Mouse (Mus musculus) lung, adult 2 months (tissue): ENCODE results near the gene Erc2.

Source experiments
- CTCF ChIP-seq: fragments of 200-500 bp; IDR thresholded peaks from 2 replicates; pipeline ENCODE4 v1.5.1; 2011; ENCODE audit warnings: mild to moderate bottlenecking, low read length, control low read depth; ENCODE audit not compliant: insufficient read depth
- POLR2A ChIP-seq: fragments of 200-500 bp; IDR thresholded peaks from 2 replicates; pipeline ENCODE4 v1.6.1; 2011; ENCODE audit warnings: low read depth, mild to moderate bottlenecking, control low read depth, low read length, borderline replicate concordance; ENCODE audit errors: extremely low read depth

- TF ChIP-seq CTCF: no peak
- no peak for TF ChIP-seq POLR2A
These were observed 240.1 kb downstream of the Erc2 start for GRCm38 (mm10) chr14:27862299-27862698.
